ENCODE assay signal across 14 mouse cellular contexts in genomic region chr16:43802466-43802865, GRCm38 (mm10). TPM values are rescaled to one million over a fixed set of nuclear protein-coding genes. Genes with fewer than 3 reads are reported as not detected.
DNase-seq lines count a peak whose midpoint lies in the region; ATAC-seq lines count a peak whose summit lies in the region.
"Had no signal": no experiment of that assay in that cellular context is flagged by ENCODE, and none has a peak within 500 bp of the region (broad histone marks: within the 10 kb centered on the region; RNA-seq: fewer than 3 reads in every experiment).

No protein-coding gene starts in this region.

- no peak overlapping the region for H3K27ac ChIP-seq in embryonic facial prominence, embryonic 14.5 days (replicated peaks; ENCODE audit: low read depth, low read length)
- no peak overlapping the region for H3K27ac ChIP-seq in embryonic facial prominence, embryonic 10.5 days (replicated peaks)
- no peak overlapping the region for H3K27ac ChIP-seq in heart, embryonic 12.5 days (ENCODE audit: poor library complexity, severe bottlenecking)
- H3K27ac ChIP-seq in midbrain, embryonic 11.5 days (ENCODE audit: low read depth, low read length): no peak overlapping the region
- H3K27ac ChIP-seq in midbrain, embryonic 13.5 days: no peak overlapping the region

- H3K9ac ChIP-seq in embryonic facial prominence, embryonic 14.5 days (ENCODE audit: low read depth, low read length): no peak overlapping the region
- no peak overlapping the region for H3K9ac ChIP-seq in heart, embryonic 12.5 days
- no peak overlapping the region for H3K9ac ChIP-seq in midbrain, embryonic 11.5 days (ENCODE audit: low read length)
- no peak overlapping the region for H3K9ac ChIP-seq in midbrain, embryonic 13.5 days (replicated peaks)

- H3K4me2 ChIP-seq in embryonic facial prominence, embryonic 14.5 days (ENCODE audit: low read depth, low read length): peak overlapping the region; percentile 64; the same call in 1 of the 2 replicates
- H3K4me2 ChIP-seq in heart, embryonic 12.5 days: no peak overlapping the region
- no peak overlapping the region for H3K4me2 ChIP-seq in midbrain, embryonic 11.5 days
- no peak overlapping the region for H3K4me2 ChIP-seq in midbrain, embryonic 13.5 days (replicated peaks)

- H3K4me1 ChIP-seq in embryonic facial prominence, embryonic 14.5 days (ENCODE audit: control insufficient read depth, insufficient read depth, low read length): peaks cover 5% of the 10 kb centered on the region
- H3K4me1 ChIP-seq in embryonic facial prominence, embryonic 10.5 days: peaks cover 27% of the 10 kb centered on the region
- peaks cover 27% of the 10 kb centered on the region for H3K4me1 ChIP-seq in heart, embryonic 12.5 days (replicated peaks)
- H3K4me1 ChIP-seq in midbrain, embryonic 11.5 days (ENCODE audit: control insufficient read depth, insufficient read depth, low read length): peaks cover 15% of the 10 kb centered on the region
- peaks cover 32% of the 10 kb centered on the region for H3K4me1 ChIP-seq in midbrain, embryonic 13.5 days (replicated peaks)

- DNase-seq in embryonic facial prominence, embryonic 14.5 days (ENCODE audit: low spot score): no peak
- no peak for DNase-seq in embryonic facial prominence, embryonic 10.5 days (ENCODE audit: low spot score)
- DNase-seq in heart, adult 11 months: peak; percentile 87
- DNase-seq in midbrain, embryonic 11.5 days (ENCODE audit: low spot score, missing footprints): peak; percentile 84
- peak; percentile 6 for DNase-seq in brain, adult 2 months (ENCODE audit: low read depth, low spot score)
- no peak for DNase-seq in cerebellum, adult 11 months

- no peaks in the 10 kb centered on the region for H3K27me3 ChIP-seq in embryonic facial prominence, embryonic 14.5 days (replicated peaks; ENCODE audit: control insufficient read depth, insufficient read depth, low read length)
- H3K27me3 ChIP-seq in embryonic facial prominence, embryonic 10.5 days (replicated peaks; ENCODE audit: low read depth, poor library complexity, severe bottlenecking): peaks cover 17% of the 10 kb centered on the region
- H3K27me3 ChIP-seq in heart, embryonic 12.5 days (replicated peaks): no peaks in the 10 kb centered on the region
- no peaks in the 10 kb centered on the region for H3K27me3 ChIP-seq in midbrain, embryonic 11.5 days (ENCODE audit: control insufficient read depth, insufficient read depth, low read length)
- H3K27me3 ChIP-seq in midbrain, embryonic 13.5 days: no peaks in the 10 kb centered on the region
- H3K27me3 ChIP-seq: embryonic facial prominence, embryonic 12.5 days; kidney, embryonic 15.5 days had no signal

- WGBS in embryonic facial prominence, embryonic 14.5 days: 41% methylated on average over 5 of the region's 5 CpGs
- 54% methylated on average over 5 of the region's 5 CpGs for WGBS in embryonic facial prominence, embryonic 10.5 days
- 44% methylated on average over 5 of the region's 5 CpGs for WGBS in heart, embryonic 12.5 days
- 50% methylated on average over 5 of the region's 5 CpGs for WGBS in midbrain, embryonic 11.5 days
- 53% methylated on average over 5 of the region's 5 CpGs for WGBS in midbrain, embryonic 13.5 days

- no peaks in the 10 kb centered on the region for H3K36me3 ChIP-seq in embryonic facial prominence, embryonic 14.5 days (ENCODE audit: control insufficient read depth, insufficient read depth, low read length)
- H3K36me3 ChIP-seq in embryonic facial prominence, embryonic 10.5 days (replicated peaks): no peaks in the 10 kb centered on the region
- no peaks in the 10 kb centered on the region for H3K36me3 ChIP-seq in heart, embryonic 12.5 days
- no peaks in the 10 kb centered on the region for H3K36me3 ChIP-seq in midbrain, embryonic 11.5 days (ENCODE audit: control insufficient read depth, insufficient read depth, low read length)
- no peaks in the 10 kb centered on the region for H3K36me3 ChIP-seq in midbrain, embryonic 13.5 days
- H3K36me3 ChIP-seq: embryonic facial prominence, embryonic 12.5 days; hindbrain, embryonic 13.5 days; kidney, embryonic 15.5 days had no signal

- H3K4me3 ChIP-seq in embryonic facial prominence, embryonic 14.5 days (ENCODE audit: low read depth, low read length): no peak overlapping the region
- no peak overlapping the region for H3K4me3 ChIP-seq in embryonic facial prominence, embryonic 10.5 days
- no peak overlapping the region for H3K4me3 ChIP-seq in heart, embryonic 12.5 days
- H3K4me3 ChIP-seq in midbrain, embryonic 11.5 days (ENCODE audit: low read depth, low read length): no peak overlapping the region
- H3K4me3 ChIP-seq in midbrain, embryonic 13.5 days (replicated peaks): no peak overlapping the region

- no peak for ATAC-seq in embryonic facial prominence, embryonic 14.5 days (ENCODE audit: low read depth)
- no peak for ATAC-seq in heart, embryonic 12.5 days (ENCODE audit: insufficient number of reproducible peaks, low FRiP score)
- ATAC-seq in midbrain, embryonic 11.5 days (ENCODE audit: low FRiP score): no peak; the same call in 1 of the 2 replicates
- no peak for ATAC-seq in midbrain, embryonic 13.5 days

- no peaks in the 10 kb centered on the region for H3K9me3 ChIP-seq in embryonic facial prominence, embryonic 14.5 days (ENCODE audit: control insufficient read depth, low read length)
- no peaks in the 10 kb centered on the region for H3K9me3 ChIP-seq in embryonic facial prominence, embryonic 10.5 days
- H3K9me3 ChIP-seq in heart, embryonic 12.5 days (replicated peaks): no peaks in the 10 kb centered on the region
- no peaks in the 10 kb centered on the region for H3K9me3 ChIP-seq in midbrain, embryonic 11.5 days (ENCODE audit: control insufficient read depth, low read length)
- H3K9me3 ChIP-seq in midbrain, embryonic 13.5 days: no peaks in the 10 kb centered on the region
- H3K9me3 ChIP-seq: embryonic facial prominence, embryonic 12.5 days; hindbrain, embryonic 13.5 days; kidney, embryonic 15.5 days had no signal

RNA-seq across cellular contexts. Expression of gene Drd3, which starts 48.6 kb away (rescaled TPM):
- polyA plus RNA-seq in embryonic facial prominence, embryonic 14.5 days (2014; fragmentation: Nextera tagmentation; extraction: Ambion mirVana): not detected in 2 replicates
- not detected in 2 replicates for polyA plus RNA-seq in embryonic facial prominence, embryonic 10.5 days (2016; fragmentation: Nextera tagmentation; extraction: Ambion mirVana)
- polyA plus RNA-seq in heart, embryonic 12.5 days (2016; fragmentation: Nextera tagmentation; extraction: Ambion mirVana): not detected in 2 replicates
- polyA plus RNA-seq in midbrain, embryonic 11.5 days (2014; fragmentation: Nextera tagmentation; extraction: Ambion mirVana): not detected in 2 replicates
- polyA plus RNA-seq in midbrain, embryonic 13.5 days (2015; fragmentation: Nextera tagmentation; extraction: Ambion mirVana): not detected in 2 replicates
- polyA plus RNA-seq: C2C12; embryonic facial prominence, embryonic 12.5 days; heart, embryonic 14.5 days; hindbrain, embryonic 13.5 days; intestine, embryonic 16.5 days; kidney, embryonic 15.5 days had no signal

Comparison
In these comparisons a context has a peak if more than half of its experiments do, and no peak if none do; other contexts are left out.
1. DNase-seq: peak in heart, adult 11 months (single experiment), midbrain, embryonic 11.5 days (single experiment) and brain, adult 2 months (single experiment); none in embryonic facial prominence, embryonic 14.5 days (single experiment), embryonic facial prominence, embryonic 10.5 days (single experiment) and cerebellum, adult 11 months (single experiment).